11 mouse cellular contexts compared by ENCODE assay signal in genomic region chr13:32966116-32966515, GRCm38 (mm10). TPM values are rescaled to one million over a fixed set of nuclear protein-coding genes. Genes with fewer than 3 reads are reported as not detected.
DNase-seq lines count a peak whose midpoint lies in the region; ATAC-seq and TF ChIP-seq lines count a peak whose summit lies in the region.
"Had no signal": no experiment of that assay in that cellular context is flagged by ENCODE, and none has a peak within 500 bp of the region (broad histone marks: within the 10 kb centered on the region; RNA-seq: fewer than 3 reads in every experiment).

No protein-coding gene starts in this region.

- no peak overlapping the region for H3K4me3 ChIP-seq in kidney, embryonic 16.5 days (ENCODE audit: low read length)
- H3K4me3 ChIP-seq in spleen, adult 2 months (ENCODE audit: extremely low read depth, insufficient read depth, insufficient read length) = peak overlapping the region; percentile 75

- intact Hi-C loops in left cerebral cortex, postnatal 4 days (cut with DNase I) = no loop called here

- H3K36me3 ChIP-seq in kidney, embryonic 16.5 days (ENCODE audit: insufficient read depth, low read length) = no peaks in the 10 kb centered on the region
- peaks cover 2% of the 10 kb centered on the region; the same call in 1 of the 2 replicates for H3K36me3 ChIP-seq in spleen, adult 2 months (ENCODE audit: control insufficient read depth, insufficient read depth, low read length)
- H3K36me3 ChIP-seq: limb, embryonic 13.5 days had no signal

- no peak for DNase-seq in kidney, adult 8-10 months
- DNase-seq in T-cell, adult 2 months (ENCODE audit: low spot score) = peak; percentile 32
- DNase-seq in spleen, adult 2 months (ENCODE audit: low read depth in 1 of 2, low spot score in 2 of 2) = peak in 1 of 2 experiments; percentile 49
- no peak for DNase-seq in embryo, embryonic 10.5 days (ENCODE audit: low spot score)
- DNase-seq in left cerebral cortex, postnatal 4 days = no peak
- no peak for DNase-seq in gastrocnemius, postnatal 10 days

- peaks cover 5% of the 10 kb centered on the region for H3K4me1 ChIP-seq in kidney, embryonic 16.5 days (ENCODE audit: insufficient read depth, low read length)
- peaks cover 9% of the 10 kb centered on the region; the same call in 1 of the 2 replicates for H3K4me1 ChIP-seq in spleen, adult 2 months (ENCODE audit: control insufficient read depth, insufficient read depth, insufficient read length)

- WGBS in kidney, embryonic 16.5 days = 56% methylated on average over 5 of the region's 5 CpGs
- 5% methylated on average over 5 of the region's 5 CpGs for WGBS in spleen, adult 2 months

- TF ChIP-seq POLR2A in spleen, adult 2 months (IDR thresholded peaks at IDR 0.05; ENCODE audit: low read depth, low read length) = no peak

- no peak overlapping the region for H3K9ac ChIP-seq in kidney, embryonic 16.5 days (replicated peaks; ENCODE audit: low read length)
- H3K9ac ChIP-seq: limb, embryonic 13.5 days had no signal

- ATAC-seq in kidney, embryonic 16.5 days (ENCODE audit: low FRiP score, low TSS enrichment) = no peak
- ATAC-seq in inflammation-experienced regulatory T-cells, adult 6 months = peak; percentile 69
- ATAC-seq: forebrain, embryonic 14.5 days; Patski had no signal

- no peaks in the 10 kb centered on the region for H3K9me3 ChIP-seq in kidney, embryonic 16.5 days (ENCODE audit: low read length)
- H3K9me3 ChIP-seq: limb, embryonic 13.5 days had no signal

- no peak for TF ChIP-seq CTCF in spleen, adult 2 months (IDR thresholded peaks at IDR 0.05; ENCODE audit: extremely low read depth, insufficient read depth, insufficient read length, insufficient replicate concordance)

- no peak overlapping the region for H3K27ac ChIP-seq in kidney, embryonic 16.5 days (ENCODE audit: low read length)
- peak overlapping the region; percentile 84 for H3K27ac ChIP-seq in spleen, adult 2 months (ENCODE audit: insufficient read depth, low read length)
- H3K27ac ChIP-seq: limb, embryonic 13.5 days had no signal

- H3K4me2 ChIP-seq in kidney, embryonic 16.5 days (replicated peaks; ENCODE audit: low read depth, low read length) = peak overlapping the region; percentile 54; the same call in 1 of the 2 replicates

- no peaks in the 10 kb centered on the region for H3K27me3 ChIP-seq in kidney, embryonic 16.5 days (ENCODE audit: insufficient read depth, low read length)
- no peaks in the 10 kb centered on the region for H3K27me3 ChIP-seq in spleen, adult 2 months (ENCODE audit: control insufficient read depth, insufficient read depth, low read length)
- H3K27me3 ChIP-seq: limb, embryonic 13.5 days; Patski had no signal

RNA-seq across cellular contexts. Expression of gene Serpinb6b, which starts 1.1 kb away (rescaled TPM):
- 6.4 and 7.0 TPM in 2 replicates for polyA plus RNA-seq in kidney, embryonic 16.5 days (2015; fragmentation: Nextera tagmentation; extraction: Ambion mirVana)
- polyA plus RNA-seq in inflammation-experienced regulatory T-cells, adult 6 months (2017; shearing (Covaris generic)) = 100 to 1,000 TPM in 1 of 3 experiments, 10 to 100 TPM in 2; 33.0 to 109 (median 34.2) TPM
- 10.5 and 13.0 TPM in 2 replicates for polyA plus RNA-seq in spleen, adult 2 months (2012; rRNA removed)
- total RNA-seq in left cerebral cortex, postnatal 4 days (2021) = 1 to 10 TPM; 1.7 to 2.3 TPM
- 1 to 10 TPM; 2.5 to 3.6 TPM for total RNA-seq in gastrocnemius, postnatal 10 days (2021)

RNA-seq across cellular contexts. Expression of gene Serpinb9, which starts 36.9 kb away (rescaled TPM):
- 11.4 TPM in 2 replicates for polyA plus RNA-seq in kidney, embryonic 16.5 days (2015; fragmentation: Nextera tagmentation; extraction: Ambion mirVana)
- polyA plus RNA-seq in inflammation-experienced regulatory T-cells, adult 6 months (2017; shearing (Covaris generic)) = 10 to 100 TPM; 21.5 to 47.1 (median 22.1) TPM
- 5.8 and 7.0 TPM in 2 replicates for polyA plus RNA-seq in spleen, adult 2 months (2012; rRNA removed)
- total RNA-seq in left cerebral cortex, postnatal 4 days (2021) = 1 to 10 TPM; 1.8 to 1.9 TPM
- 1 to 10 TPM; 3.6 to 3.9 TPM for total RNA-seq in gastrocnemius, postnatal 10 days (2021)
